Mouse (Mus musculus): Measurements from ENCODE around the gene 9130019O22Rik.
"Not testable (repeated sequence)": the region's sequence is repeated elsewhere in the genome, so short reads cannot be mapped to it uniquely, and the experiment has no call there.

Gene 9130019O22Rik

DNA sequence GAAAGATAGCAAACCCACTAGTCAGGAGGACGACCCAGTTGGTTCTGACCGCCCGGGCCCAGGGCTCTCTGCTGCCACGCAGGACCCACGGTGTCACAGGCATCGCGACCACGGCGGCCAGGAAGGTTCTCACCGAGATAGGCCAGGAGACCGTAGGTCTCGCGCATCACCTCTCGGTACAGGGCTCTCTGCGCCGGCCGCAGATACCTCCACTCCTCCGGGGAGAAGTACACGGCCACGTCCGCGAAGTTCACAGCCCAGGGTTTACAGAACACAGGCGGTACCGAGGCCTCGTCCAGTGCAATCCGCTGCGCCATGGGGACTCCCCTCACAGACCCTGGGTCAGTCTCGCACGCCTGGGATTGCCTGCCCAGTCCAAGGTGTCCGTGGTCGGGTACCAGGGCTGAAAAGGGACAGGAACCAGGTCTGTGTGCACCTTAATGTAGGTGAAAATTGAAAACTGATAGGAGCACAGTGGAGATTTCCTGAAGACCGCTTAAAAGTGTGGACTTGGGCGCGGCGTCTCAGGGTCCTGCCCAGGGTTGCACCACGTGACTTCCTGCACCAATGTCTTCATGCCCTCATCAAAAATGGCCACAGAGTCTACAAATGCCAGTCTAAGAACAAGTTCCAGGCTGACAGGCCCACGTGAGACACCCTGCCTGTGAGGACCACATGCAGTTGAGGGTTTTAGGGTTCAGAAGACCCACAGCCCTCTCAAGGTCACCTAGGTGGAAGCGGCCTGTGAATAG, at the start of gene 9130019O22Rik:
TSS of gene 9130019O22Rik (minus strand) at position 526 of the 752 bp plus-strand sequence.
- peak; percentile 96 to 97 for DNase-seq

DNA sequence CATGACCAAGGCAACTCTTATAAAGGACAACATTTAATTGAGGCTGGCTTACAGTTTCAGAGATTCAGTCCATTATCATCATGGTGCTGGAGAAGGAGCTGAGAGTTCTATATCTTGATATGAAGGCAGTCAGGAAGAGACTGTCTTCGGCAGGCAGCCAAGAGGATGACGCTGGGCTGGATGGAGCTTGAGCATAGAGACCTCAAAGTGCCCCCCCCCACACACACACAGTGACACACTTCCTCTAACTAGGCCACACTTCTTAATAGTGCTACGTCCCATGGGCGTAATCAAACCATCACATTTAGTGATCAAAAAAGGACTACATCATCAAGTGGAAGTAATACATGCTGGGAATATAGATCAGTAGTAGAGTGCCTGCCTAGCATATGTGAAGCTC, 48.2 kb upstream of the 9130019O22Rik start:
- no peak for DNase-seq

DNA sequence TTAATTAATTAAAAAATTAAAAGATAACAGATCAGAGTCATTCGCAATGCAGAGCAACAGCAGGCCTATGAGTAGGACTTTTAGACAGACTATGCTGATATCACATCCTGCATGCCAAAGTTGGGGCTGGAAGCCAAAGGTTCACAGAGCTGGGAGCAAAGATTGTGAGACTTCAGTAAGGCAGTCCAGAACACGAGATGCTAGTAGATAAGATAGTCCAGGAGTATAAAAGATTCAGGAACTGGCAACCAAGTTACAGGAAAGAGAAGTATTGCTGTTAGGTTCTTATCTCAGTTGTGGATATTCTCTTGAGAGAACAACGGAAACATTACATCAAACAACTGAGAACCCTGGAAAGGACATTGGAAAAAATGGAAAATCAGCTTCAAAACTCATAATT, 39.4 kb upstream of the 9130019O22Rik start:
- no peak for DNase-seq

DNA sequence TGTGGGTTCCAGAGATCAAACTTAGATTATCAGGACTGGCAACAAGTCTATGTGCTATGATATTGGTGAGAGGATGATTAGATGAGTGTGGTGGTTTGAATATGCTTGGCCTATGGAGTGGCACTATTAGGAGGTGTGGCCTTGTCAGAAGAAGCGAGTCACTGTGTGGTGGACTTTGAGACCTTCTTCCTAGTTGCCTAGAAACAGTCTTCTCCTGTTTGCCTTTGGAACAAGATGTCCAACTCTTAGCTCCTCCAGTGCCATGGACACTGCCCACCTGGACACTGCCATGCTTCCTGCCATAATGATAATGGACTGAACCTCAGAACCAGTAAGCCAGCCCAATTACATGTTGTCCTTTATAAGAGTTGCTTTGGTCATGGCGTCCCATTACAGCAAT, 38.9 kb upstream of the 9130019O22Rik start:
- DNase-seq = no peak

DNA sequence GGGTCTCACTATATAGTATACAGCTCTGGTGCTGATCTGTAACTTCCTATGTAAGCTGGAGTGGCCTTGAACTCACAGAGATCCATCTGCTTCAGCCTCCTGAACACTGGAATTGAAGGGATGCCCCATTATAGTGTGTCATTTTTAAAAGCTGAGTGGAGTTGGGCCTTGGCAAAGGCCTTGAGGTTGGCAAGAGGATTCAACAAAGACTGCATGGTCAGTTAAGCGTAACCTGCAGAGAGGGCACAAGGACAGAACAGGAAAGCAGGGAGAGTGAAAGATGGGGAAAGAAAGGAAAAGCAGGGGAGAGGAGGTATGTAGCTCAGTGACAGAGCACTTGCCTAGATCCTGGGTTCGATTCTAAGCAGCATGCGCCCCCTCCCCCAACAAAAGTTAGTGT, 38.3 kb upstream of the 9130019O22Rik start:
- no peak for DNase-seq

DNA sequence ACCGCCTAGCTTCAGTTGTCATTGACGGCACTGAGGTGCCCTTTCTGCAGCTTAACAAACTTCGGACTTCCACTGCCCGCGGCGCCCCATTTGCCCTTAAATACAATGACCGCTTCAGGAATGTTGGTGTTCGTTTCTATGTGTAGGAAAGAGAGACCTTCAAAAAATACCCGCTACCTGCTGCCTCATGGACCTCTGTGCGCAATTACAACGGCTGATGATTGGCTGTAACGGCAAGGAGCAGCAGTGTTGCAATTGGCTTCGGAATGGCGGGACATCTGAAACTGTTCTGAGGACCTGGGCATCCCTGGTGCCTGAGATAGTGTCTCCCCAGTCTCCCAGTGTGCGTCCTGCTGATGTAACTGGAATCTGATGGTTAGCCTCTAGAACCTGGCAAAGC, 35.3 kb upstream of the 9130019O22Rik start:
- peak; percentile 49 to 51 for DNase-seq

DNA sequence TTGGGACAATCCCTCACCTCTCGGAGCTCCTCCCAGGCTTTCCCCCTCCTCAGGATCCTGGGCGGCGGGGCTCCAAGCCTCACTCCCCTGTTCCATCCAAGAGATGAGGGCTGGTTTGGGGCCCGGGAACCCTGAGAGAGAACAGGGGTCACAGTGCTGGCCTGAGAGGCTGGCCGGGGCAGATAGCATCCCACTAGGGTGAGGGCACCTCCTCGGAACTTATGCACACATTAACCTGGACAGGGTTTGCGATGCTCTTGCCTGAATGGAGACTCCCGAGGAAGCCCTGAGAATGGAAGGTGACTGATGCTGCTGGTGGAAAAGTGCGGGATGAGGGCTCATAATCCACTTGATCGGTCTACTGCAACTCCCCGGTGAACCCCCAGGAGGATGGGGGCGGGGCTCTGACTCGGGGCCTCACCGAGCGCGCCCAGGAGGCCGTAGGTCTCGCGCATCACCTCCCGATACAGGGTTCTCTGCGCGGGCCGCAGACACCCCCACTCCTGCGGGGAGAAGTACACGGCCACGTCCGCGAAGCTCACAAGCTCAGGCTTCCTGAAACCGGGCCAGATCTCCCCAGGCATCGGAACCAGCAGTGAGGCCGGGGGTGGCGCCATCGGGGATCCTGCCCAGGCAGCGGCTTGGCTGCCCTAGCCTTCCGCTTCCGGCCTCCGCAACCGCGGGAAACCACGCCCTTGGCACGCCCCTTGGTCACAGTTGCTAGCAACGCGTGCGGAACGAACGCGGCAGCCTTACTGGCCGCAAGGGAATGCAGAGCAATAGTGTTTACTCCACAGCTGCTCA, 34.6 kb upstream of the 9130019O22Rik start, which contains the start of gene Zfp688:
TSS of gene Zfp688 (minus strand) at position 681 of the 804 bp plus-strand sequence.
- peak; percentile 94 to 95 for DNase-seq

DNA sequence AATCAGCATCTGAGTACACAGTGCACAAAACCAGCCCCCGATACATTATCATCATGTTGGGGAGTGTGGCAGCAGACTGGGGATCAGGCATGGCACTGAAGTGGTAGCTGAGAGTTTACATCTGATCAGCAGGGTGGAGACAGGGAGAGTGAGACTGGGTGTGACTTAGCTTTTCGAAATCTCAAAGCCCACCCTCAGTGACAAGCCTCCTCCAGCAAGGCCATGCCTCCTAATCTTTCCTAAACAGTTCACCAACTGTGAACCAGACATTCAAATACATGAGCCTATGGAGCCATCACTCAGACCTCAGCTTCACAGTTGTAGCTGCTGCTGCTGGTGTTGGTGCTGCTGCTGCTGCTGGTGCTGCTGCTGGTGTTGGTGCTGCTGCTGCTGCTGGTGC, 24.5 kb upstream of the 9130019O22Rik start:
- no peak for DNase-seq

DNA sequence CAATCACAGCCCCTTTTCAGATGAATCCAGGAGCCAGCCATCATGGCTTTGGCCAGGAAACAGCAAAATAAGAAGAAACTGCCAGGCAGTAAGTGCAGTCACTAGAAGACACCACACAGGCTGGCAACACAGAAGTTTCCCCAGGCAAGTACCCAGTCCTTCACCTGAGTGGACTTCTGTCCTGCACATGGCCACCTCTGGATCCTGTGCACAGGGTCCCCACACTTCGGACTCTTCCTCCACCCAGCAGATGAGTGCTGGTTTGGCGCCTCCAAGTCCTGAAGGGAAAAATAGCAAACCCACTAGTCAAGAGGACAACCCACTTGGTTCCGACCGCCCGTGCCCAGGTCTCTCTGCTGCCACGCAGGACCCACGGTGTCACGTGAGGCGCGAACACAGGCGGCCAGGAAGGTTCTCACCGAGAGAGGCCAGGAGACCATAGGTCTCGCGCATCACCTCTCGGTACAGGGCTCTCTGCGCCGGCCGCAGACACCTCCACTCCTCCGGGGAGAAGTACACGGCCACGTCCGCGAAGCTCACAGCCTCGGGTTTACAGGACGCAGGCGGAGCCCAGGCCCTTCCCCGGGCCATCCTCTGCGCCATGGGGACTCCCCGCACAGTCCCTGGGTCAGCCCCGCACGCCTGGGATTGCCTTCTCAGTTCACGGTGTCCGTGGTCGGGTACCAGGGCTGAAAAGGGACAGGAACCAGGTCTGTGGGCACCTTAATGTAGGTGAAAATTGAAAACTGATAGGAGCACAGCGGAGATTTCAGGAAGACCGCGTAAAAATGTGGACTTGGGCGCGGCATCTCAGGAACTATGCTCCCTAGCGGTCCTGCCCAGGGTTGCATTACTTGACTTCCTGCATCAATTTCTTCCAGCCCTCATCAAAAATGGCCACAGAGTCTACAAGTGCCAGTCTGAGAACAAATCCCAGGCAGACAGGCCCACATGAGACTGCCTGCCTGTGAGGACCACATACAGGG, 19.3 kb upstream of the 9130019O22Rik start, which contains the start of gene Zfp764:
TSS of gene Zfp764 (minus strand) at position 821 of the 986 bp plus-strand sequence.
- peak; percentile 93 to 97 for DNase-seq

DNA sequence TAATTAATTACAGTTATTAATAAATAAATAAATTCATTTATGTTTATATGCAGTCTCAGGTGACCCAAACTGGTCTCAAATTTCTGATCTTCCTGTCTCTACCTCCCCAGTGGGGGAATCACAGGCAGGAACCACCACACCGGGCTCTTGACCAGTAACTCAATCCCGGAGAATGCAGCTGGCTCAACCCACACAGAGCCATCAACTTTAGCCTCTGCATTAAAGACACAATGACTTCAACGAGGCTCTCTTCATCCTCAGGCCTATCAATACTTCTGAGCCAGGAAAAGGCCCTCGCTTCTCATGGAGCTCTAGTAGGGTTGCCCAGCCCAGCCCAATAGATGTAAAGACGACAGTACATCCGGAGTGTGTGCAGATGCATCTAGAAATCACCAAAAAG, 17.1 kb upstream of the 9130019O22Rik start:
- not testable (repeated sequence) for DNase-seq

DNA sequence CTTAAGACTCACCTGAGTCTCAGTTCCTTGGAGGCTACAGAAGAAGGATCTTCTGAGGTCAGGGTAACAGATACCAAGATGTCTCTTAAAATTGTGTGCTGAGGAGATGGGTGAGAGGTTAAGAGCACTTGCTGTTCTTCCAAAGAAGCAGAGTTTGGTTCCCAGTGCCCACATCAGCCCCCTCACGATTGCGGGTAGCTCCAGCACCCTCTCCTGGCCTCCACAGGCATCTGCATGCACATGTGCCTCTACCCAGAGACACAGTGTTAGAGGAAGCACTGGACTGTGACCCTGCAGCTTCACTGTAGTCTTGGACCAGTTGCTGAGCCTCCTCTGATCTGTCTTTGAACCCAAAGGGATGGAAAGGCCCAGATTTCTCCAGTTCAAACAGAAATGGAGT, 16.0 kb upstream of the 9130019O22Rik start:
- no peak for DNase-seq

DNA sequence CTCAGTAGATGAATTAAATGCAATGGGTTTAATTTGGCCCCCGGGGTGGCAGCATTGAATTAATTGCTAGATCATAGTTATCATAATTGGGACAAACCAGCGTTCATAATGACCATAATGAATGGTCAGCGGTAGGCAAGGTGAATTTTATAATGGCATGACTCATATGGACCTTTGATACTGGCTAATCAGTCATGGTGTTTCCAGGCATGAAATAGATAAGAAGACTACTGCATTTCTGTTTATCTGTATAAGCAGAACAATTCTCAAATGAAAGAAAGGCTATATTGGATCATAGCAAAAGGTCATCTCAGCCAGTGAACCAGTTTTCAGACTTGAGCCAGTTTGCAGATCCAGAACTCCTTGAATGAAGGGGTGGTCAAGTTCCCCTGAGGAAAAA, 13.4 kb upstream of the 9130019O22Rik start:
- no peak for DNase-seq

DNA sequence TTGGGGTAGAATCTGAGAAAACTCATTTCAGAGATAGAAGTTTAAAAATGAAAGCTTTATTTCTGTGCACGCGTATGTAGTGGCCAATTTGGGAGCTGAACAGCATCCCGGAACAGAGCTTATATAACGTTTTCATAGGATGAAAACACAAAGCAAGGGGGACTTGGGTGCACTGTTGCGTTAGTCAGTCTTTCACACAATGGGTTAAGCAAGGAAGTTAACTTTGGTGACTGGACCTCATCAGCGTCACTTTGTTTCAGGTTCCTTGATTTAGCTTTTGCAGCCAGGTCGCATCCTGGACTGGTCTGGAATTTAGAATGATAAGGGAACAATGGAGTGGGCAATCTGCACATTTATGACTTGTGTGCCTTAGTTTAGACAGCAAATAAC, 7.0 kb upstream of the 9130019O22Rik start:
- DNase-seq = no peak

DNA sequence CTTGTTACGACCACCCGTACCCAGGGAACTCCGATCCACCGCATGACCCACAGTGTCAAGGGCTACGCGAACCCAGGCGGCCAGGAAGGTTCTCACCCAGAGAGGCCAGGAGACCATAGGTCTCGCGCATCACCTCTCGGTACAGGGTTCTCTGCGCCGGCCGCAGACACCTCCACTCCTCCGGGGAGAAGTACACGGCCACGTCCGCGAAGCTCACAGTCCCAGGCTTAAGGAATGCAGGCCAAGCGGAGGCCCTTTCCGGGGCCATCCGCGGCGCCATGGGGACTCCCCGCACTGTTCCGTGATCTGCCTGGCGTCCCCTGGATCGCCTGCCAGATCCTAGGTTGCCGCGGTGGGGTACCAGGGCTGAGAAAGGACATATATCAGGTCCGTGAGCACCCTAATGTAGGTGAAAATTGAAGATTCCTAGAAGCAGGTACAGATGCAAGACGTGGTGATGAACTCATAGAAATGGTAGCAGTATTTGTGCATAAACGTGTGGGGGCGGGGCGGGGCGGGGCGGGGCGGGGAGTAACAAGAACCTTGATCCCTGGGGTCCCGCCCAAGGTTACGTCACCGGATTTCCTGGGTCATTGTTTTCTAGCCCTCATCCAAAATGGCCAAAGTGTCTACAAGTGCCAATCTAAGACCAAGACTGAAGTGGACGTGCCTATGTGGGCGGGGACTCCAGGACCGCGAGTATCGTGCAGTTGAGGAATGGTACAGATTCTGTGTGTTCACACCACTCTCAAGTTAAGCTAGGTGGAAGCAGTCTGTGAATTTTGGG, 6.4 kb upstream of the 9130019O22Rik start, which contains the start of gene E430018J23Rik:
TSS of gene E430018J23Rik (minus strand) at position 473 of the 787 bp plus-strand sequence.
- peak; percentile 99 for DNase-seq

DNA sequence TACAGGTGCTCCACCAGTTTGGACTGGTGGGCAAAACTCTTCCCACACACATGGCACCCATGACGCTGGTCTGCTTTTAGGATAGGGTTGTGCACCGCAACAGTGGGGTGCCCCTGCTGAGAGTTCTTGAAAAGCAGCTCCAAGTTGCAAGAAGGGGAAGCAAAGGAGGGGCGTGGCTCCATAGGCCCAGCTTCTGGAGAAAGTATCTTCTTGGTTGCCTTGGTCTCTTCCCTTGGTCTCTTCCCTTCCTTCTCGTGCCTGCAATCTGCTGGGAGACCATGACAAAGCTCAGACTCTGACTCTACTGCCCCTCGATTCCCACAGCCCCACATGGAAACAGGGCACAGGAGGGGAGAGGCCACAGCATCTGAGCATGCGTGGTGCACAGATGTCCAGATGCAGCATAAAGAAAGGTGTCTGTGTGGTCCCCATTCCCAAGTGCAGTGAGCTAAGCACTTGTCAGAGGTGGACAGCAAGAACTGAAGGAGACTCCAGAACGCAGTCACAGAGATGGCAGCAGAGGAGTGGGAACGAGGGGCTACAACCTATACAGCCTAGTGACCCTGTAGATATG, 5.4 kb upstream of the 9130019O22Rik start:
- DNase-seq = no peak

DNA sequence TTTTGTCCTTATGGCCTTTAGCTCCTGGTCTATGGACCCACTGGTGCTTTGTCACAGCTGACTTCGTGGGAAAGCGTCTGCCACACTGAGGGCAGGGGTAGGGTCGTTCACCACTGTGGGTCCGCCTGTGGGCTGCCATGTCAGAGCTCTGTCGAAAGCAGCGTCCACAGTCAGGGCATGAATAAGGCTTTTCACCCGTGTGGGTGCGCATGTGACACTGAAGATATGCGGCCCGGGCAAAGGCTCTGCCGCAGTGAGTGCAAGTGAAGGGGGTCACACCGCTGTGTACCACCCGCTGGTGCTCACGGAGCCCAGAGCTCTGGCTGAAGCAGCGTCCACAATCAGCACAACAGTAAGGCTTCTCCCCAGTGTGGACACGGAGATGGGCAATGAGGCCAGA, 4.6 kb upstream of the 9130019O22Rik start:
- DNase-seq = no peak

DNA sequence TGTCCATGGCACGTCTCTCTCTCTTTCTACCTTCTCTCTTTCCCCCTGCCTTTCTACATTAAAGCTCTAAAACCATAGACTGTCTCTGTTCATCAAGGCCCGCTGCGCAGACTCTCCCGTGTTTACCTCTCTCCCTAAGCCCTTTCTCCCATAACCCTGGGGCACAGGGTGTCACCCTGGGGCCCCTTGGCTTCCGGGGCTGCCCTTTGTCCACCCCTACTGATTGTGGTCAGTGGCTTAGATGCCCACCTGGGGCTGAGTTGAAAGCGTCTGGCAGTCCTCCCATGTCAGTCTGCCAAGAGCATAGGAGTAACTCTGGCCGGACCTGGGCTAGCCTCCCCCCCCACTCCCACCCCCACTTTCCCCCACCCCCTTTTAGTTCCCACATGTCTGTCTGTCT, 3.3 kb upstream of the 9130019O22Rik start:
- DNase-seq = no peak

DNA sequence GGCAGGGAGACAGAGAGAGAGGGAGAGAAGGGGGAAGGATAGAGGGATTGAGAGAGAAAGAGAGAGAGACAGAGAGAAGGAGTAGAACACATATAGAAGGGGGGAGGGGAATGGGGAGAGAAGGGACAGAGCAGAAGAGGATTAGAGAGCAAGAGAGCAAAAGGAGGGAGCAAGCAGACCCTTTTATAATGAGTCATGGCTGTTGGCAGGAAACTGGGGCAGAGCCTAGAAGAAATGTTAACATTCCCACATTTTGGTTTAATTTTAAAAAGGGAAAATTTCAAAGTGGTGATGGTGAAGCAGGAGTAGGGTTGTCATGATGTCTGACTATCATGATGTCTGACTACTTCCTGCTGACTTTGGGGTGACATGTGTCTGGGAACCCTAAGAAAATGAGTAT, 1.2 kb upstream of the 9130019O22Rik start:
- DNase-seq = not testable (repeated sequence)

DNA sequence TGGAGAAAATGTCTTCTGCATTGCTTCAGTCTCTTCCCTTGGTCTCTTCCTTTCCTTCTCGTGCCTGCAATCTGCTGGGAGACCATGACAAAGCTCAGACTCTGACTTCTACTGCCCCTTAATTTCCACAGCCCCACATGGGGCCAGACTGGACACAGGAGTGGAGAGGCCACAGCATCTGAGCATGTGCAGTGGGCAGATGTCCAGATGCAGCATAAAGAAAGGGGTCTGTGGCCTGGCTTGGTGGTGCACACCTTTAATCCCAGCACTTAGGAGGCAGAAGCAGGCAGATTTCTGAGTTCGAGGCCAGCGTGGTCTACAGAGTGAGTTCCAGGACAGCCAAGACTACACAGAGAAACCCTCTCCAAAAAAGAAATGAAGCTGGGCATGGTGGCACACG, 1.4 kb downstream of the 9130019O22Rik start:
- DNase-seq = not testable (repeated sequence)

DNA sequence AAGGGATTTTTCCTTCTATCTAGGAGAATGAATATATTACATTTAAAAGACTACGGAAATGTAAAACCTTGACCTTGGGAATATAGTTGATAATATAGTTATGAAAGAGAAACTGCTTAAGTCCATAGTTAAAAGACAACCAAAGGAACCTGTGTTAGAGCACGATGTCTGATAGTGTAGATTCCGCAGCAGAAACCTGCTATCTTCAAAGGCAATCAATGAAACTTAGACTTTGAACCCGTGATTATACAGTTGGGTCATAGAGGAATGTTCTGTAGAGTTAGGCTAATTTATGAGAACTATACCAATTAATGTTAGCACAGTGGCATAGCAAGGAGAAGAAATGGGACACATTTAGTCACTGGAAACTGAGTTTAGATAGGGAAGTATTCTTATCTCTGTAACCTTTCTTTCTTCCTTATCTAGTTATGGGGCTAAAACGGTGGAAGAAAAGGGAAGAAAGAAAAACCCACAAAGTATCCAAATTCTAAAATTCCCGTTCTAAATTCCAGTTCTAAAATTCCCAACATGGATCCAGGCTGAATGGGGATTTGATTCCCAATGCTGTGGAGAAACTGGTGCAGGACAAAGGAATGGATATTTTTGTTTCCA, 8.6 kb downstream of the 9130019O22Rik start:
- no peak for DNase-seq
